Mouse (Mus musculus) heart, adult 9 months (tissue): ENCODE measurements around the gene Dnase2a.
"Not testable (repeated sequence)": the region's sequence is repeated elsewhere in the genome, so short reads cannot be mapped to it uniquely, and the experiment has no call there.

Source experiments
- DNase-seq, 2 experiments: peaks; one replicate each; pipeline ENCODE4 v3.0.0; 2022; ENCODE audit warnings: low spot score in 2 of 2

Dnase2a gene

GRCm38 (mm10) chr8:84907979-84908378 lies 381 bp upstream of the Dnase2a start:
- not testable (repeated sequence) for DNase-seq

GRCm38 (mm10) chr8:84909162-84909767 lies 905 bp downstream of the Dnase2a start:
- DNase-seq, result no peak

DNA sequence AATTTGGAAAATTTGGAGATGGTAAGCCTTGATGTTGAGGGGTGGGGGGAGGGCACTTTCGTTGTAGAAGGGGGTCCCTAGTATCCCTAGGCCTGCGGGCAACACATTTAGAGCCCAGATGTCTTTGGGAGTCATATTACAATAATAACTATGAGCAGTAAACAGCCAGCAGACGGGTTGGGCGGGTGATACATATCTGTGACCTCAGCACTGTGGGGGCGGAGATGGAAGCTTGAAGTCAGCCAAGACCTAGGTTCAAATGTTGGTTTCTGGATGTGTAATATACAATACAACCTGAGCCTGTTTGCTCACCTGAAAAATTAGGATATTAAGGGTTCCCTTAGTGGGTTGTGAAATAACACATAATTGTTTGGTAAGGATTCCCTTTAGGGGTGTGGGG lies 1.6 kb downstream of the Dnase2a start:
- DNase-seq, result no peak

- no peak for DNase-seq
These were observed 2.2 kb downstream of the Dnase2a start for GRCm38 (mm10) chr8:84910551-84910950.

DNA sequence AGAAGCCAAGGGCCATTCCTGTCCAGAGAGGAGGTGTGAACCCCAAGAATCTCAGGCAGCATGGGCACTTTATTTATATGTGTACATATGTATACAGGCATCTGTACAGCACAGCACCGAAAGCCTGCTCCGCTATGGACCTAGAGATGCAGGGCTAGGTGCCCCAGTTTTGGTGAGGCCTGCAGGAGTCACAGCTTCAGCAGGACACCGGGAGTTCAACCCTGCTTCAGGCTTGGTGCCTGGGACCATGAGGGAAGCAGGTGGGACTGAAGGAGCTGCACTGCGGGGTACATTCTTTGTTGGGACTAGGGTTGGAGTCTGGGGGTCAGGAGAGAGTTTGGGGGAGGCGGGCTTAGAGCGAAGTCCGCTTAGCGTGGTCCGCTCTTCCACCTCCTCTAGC lies 3.5 kb downstream of the Dnase2a start:
- no peak for DNase-seq

DNA sequence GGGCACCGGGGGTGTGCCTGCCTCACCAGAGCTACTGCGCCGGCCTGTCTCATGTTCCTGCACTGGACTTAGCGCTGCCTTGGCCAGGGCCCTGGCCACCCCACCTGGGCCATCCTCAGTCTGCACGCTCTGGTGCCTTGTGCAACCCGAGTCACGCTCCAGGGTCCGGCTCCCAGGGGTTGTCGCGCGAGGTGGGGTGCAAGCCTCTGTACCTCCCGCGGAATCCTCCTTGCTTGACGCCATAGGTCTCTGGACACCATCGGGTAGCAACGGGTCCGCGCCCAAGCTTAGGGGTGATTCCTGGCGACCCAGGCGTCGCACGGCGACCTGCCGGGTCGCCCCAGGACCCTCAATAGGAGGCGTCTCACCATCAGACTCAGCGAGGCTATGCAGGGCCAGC lies 4.0 kb downstream of the Dnase2a start:
- DNase-seq, result no peak

DNA sequence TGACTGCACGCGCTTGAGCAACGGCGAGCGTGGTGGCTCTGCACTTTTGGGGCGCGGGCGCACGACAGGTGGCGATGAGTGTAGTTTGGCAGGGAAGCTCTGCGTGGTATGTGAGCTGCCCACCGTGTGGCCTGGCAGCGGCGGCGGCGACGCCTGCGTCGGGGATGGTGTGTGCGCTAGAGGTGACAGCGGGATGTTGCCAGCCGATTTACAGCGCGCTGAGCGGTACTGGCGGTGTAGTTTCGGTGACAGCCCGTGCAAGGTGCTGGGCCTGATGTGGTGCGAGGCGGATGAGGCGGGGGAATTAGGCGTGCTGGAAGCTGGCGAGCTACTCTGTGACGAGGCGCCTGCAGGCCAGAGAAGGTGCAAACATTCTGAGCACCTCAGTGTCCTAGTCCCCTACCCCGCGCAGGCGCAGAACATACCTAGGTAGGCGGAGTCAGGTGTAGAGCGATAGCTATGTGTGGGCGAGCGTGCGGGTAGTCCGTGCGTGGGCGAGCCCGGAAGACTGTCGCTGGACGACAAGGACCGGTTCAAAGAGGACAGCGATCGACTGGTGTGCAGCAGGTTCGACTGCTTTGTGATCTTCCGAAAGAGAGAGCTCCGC lies 4.6 kb downstream of the Dnase2a start:
- DNase-seq, result peak in 1 of 2 experiments; percentile 54

- no peak for DNase-seq
These were observed 5.1 kb downstream of the Dnase2a start for GRCm38 (mm10) chr8:84913502-84913900.

- DNase-seq, result no peak
These were observed 5.6 kb downstream of the Dnase2a start for GRCm38 (mm10) chr8:84913960-84914359.

GRCm38 (mm10) chr8:84915269-84915668 lies 6.9 kb downstream of the Dnase2a start:
- no peak for DNase-seq

DNA sequence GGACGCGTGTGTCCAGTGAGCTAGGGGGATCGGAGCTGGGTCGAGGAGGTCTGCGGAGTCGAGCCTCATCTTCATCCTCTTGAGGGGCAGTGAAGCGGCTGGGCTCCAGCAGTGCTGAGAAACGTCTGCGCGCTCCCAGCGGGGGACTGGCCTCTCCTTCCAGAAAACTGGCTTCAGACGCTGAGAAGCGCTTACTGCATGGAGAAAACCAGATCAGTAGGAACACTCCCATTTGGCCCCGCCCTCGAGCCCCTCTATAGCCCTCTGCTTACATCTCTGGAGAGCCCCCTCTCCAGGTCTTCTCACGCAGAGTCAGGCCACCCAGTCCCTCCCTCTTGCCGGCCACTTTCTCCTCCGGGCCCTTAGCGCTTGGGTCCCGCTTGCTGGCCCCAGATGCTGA lies 9.4 kb downstream of the Dnase2a start:
- DNase-seq, result no peak

DNA sequence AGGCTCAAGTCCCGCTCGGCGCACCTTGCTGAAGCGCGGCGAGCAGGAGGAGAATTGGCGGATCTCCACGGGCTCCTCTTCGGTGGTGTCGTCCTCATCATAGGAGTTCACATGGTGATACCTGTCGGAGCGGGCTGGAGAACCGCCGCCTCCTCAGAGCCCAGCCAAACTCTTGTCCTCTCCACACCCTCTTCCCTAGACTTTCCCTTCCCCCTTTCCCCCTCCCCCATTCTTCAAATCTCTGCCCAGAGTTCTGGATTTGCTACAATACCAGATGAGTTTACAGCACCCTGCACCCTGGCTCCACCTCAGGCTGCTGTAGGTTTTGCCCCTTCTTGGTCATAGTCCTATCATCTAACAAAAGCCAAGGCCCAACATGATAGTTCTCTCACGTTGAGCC lies 10.3 kb downstream of the Dnase2a start:
- no peak for DNase-seq

DNA sequence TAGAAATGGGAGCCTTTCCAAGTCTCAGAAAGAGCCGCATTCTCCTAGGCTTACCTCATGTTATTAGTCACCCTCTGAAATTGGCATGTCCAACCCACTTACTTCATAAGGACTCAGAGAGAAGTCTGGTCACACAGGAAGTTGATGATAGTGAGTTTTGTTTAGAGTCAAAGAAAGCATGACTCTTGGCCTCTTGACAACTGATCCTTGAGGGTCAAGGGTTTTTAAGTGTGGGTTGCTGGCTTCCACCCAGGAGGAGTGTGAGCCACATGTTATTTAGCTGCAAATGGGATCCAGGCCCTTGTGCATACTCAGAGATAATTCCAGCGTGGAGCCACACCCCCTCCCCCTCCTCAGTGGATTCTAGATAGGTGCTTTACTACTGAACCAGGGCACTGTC lies 13.2 kb downstream of the Dnase2a start:
- no peak for DNase-seq

DNA sequence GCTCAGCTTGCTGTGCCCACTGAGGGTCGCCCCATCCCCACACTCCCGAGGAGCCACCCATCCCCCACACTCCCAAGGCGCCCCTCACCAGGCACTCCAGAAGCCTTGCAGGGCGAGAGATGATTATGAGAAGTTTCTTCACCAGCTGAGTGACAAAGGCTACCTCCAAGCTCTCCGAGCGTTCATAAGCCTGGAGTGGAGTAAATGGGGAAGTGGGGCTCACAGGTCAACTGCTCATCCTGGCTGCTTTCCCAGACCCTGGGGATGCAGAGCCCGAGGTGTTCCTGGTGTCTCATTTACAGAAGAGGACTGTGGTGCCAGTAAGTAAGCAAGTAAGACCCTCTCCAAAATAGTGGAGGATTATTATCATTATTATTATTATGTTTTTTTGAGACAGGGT lies 17.2 kb downstream of the Dnase2a start:
- DNase-seq, result no peak

DNA sequence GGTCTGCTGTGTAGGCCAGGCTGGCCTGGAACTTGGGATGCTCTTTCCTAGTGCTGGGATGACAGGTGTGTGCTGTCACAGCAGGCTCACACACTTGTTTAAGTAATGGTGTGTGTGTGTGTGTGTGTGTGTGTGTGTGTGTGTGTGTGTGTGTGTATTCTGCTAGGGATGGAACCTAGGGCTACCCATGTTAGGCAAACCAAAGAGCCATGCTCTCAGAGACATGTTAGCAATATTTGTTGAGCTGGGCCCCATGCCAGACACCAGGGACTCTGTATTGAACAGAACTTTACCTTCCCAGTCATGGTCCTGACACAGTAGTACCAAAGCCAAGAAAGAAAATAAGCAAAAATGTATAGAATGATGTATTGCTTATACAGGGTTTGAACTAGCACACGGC lies 19.2 kb downstream of the Dnase2a start:
- DNase-seq, result no peak

DNA sequence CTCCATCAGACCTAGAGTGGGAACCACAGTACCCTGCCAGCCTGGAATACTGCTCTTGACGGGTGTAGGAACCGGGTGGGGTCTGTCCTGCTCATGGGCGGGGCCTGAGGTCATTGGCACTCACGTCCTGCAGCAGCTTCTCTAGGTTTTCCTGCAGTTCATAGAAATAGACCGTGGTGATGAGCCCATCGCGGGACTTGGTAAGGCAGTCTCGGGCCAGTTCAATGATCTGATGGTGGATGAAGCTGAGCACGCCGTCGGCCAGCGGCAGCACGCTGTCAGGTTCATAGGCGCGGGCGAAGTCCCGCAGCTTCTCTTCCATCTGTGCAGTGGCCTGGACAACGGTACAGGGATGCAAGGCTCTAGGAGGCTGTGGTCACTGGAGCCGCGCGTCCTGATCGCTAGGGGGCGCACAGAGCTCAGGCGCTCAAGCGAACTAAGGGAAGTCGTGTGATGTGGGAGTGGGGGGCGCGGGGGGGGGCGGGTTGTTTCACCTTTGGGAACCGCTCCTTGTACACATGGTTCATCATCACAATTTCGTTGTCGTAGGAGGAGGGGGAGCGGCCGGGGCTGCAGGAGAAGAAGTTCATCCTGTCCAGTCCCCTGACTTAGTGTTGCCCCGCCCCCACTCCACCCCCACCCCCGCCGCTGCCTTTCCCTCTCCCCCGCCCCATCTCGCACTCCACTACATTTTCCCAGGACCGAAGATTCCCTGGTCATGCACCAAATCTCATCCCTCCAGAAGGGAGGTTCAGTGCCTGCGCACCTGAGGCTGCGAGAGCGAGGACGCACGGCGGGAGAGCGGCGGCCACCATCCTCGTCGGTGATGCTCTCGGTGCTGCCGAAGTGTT lies 20.3 kb downstream of the Dnase2a start:
- DNase-seq, result peak in 1 of 2 experiments; percentile 45

DNA sequence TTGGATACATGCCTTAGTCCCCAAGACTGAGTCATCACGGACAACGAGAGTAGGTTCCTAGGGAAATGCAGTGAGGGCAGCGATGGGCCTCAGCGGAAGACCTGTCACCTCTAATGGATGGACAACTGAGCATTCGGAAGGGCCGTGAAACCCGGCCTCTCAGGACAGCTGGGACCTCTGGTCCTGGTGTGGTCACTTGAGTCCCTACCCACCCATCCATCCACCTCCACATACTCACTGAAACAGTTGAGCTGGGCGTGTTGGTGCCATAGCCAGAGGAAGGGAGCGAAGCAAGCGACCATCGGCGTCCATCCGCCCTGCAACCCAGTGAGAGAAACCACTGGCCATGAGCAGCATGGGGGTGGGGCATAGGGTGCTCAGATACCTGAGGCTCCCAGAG lies 22.2 kb downstream of the Dnase2a start:
- no peak for DNase-seq

DNA sequence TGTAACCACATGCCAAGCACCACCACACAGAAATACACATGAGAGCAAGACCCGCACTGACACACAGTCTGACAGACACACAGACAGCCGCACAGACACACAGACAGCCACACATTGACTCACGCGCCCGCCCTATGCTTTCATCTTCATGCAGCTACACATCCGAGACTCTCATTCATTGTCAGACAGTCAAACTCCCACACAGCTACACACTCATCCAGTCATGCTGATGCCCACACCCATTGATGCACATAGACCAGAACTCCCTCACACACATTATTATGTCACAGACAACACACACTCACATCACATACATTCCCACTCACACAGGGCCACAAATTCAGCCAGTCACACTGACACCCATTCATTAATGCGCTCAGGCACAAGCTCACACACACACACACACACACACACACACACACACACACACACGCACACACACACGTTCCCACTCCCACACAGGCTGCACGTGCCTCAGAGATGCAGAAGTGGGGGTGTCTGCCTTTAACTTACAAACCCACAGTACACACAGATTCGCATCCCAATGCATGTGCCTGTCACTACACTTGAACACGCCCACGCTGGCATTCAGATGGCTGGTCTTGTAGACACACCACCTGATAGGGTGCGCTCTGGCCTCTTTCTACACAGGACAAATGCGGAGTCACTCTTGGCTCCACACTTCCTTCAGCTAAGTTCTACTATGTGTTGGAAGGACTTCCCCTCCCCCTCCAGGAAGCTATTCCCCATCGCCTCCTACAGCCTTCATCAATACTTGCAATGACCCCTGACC lies 25.6 kb downstream of the Dnase2a start:
- DNase-seq, result no peak

- no peak for DNase-seq
These were observed 26.5 kb downstream of the Dnase2a start for GRCm38 (mm10) chr8:84934860-84935259.

- DNase-seq, result no peak
These were observed 27.1 kb downstream of the Dnase2a start for GRCm38 (mm10) chr8:84935489-84935888.

DNA sequence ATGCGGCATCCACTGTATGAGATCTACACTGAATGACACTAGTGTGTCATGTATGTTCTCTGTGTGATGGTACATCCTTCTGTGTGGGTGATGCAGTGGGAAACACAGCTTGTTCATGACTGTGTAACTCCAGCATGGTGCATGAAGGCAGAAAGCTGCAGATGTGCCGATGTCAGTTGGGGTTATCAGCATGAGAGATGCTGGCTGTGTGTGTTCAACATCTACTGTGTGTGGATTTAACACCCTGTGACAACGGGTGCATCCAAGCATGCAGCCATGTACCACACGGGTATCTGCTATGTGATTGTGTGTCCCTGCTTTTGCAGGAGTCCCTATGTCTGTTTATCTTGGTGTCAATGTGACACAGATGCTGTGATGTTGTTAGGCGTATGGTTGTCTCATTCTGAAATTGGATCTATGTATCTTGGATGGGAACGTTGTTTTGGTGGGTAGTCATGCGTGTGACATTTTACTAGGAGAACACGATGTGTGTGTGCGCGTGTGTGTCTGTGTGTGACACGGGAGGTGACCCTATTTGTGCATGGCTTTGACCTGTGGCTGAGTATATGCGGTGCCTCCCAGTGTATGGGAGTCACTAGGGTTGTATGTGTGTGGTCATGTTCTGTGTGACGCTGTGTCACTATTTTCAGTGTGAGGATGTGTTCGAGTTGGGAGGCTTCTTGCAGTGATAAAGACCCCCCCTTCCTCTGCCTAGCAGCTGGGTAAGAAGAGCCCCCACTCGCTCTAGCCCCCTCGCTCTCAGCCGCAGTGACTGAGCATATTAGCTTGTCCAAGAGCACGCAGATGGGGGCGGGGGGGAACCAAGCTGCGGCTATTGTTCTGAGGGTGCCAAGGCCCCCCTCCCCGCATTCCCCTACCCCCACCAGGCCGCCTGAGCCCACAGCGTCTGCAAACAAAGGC lies 27.9 kb downstream of the Dnase2a start:
- no peak for DNase-seq
